Mouse (Mus musculus) embryonic facial prominence, embryonic 13.5 days (tissue): ENCODE measurements at regions not wholly inside any gene's neighbourhood (a gene's known extent, or its start where the extent isn't known, plus 50 kb on each side); places are given as distances from the start of the nearest gene placed in this dataset.

Experiments used
- ATAC-seq: fragments of 200-750 bp; cut with Nextera tagmentation; 2 replicates; pipeline ENCODE4 v1.8.0; 2017; ENCODE audit warnings: low read depth; ENCODE audit not compliant: insufficient number of reproducible peaks, insufficient read depth, low FRiP score, low TSS enrichment
- H3K27ac ChIP-seq: fragments of 300-500 bp; sonication (generic); 2 replicates; pipeline ENCODE4 v1.5.1; 2015; ENCODE audit warnings: moderate library complexity, mild to moderate bottlenecking, inconsistent platforms
- H3K27me3 ChIP-seq: fragments of 300-500 bp; sonication (generic); 2 replicates; pipeline ENCODE4 v1.6.1; 2015; ENCODE audit warnings: mild to moderate bottlenecking, inconsistent platforms
- H3K36me3 ChIP-seq: fragments of 300-500 bp; sonication (generic); 2 replicates; pipeline ENCODE4 v1.6.1; 2015; ENCODE audit warnings: mild to moderate bottlenecking, inconsistent platforms
- H3K4me1 ChIP-seq: fragments of 300-500 bp; sonication (generic); 2 replicates; pipeline ENCODE4 v1.6.1; 2015; ENCODE audit warnings: inconsistent platforms
- H3K4me2 ChIP-seq: fragments of 300-500 bp; sonication (generic); 2 replicates; pipeline ENCODE4 v1.6.1; 2015; ENCODE audit warnings: moderate library complexity, mild to moderate bottlenecking, inconsistent platforms
- H3K4me3 ChIP-seq: fragments of 300-500 bp; sonication (generic); 2 replicates; pipeline ENCODE4 v1.5.1; 2015; ENCODE audit warnings: mild to moderate bottlenecking, inconsistent platforms
- H3K9ac ChIP-seq: fragments of 300-500 bp; sonication (generic); 2 replicates; pipeline ENCODE4 v1.6.1; 2015; ENCODE audit warnings: mild to moderate bottlenecking, inconsistent platforms
- H3K9me3 ChIP-seq: fragments of 300-500 bp; sonication (generic); 2 replicates; pipeline ENCODE4 v1.6.1; 2016; ENCODE audit warnings: inconsistent platforms
- WGBS: fragments of 180-500 bp; shearing (Covaris S2); methylation state at CpG from one replicate; pipeline ENCODE4 v1.1.7; 2015; ENCODE audit warnings: mixed read lengths; 5-methylcytosine and 5-hydroxymethylcytosine counted together

DNA sequence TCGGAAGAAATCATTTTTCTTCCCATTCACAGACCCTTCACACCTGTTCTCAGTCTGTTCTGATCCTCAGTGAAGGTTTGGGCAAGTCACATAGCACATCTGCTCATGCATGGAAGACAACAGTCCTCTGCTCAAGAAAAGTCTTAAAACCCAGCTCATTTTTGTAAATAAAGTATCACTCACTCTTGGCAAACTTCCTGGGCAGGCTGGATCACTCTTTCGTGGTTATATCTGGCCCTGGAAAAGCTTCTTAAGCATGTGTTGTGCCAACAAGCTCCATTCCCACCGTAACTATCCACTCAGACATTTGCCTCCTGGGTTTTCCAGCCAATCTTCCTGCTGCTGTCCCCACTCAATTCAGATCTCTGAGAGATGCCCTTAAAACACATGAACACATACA is 103.2 kb upstream of the Cep85l start:
- H3K4me3 ChIP-seq, result no peak overlapping the region
- H3K27ac ChIP-seq, result no peak overlapping the region
- H3K4me2 ChIP-seq, result no peak overlapping the region
- no peaks in the 10 kb centered on the region for H3K4me1 ChIP-seq
- no peaks in the 10 kb centered on the region for H3K36me3 ChIP-seq
- WGBS, result 61% methylated on average over 3 of the region's 3 CpGs
- ATAC-seq, result no peak
- no peak overlapping the region for H3K9ac ChIP-seq
- no peaks in the 10 kb centered on the region for H3K27me3 ChIP-seq
- H3K9me3 ChIP-seq, result no peaks in the 10 kb centered on the region

DNA sequence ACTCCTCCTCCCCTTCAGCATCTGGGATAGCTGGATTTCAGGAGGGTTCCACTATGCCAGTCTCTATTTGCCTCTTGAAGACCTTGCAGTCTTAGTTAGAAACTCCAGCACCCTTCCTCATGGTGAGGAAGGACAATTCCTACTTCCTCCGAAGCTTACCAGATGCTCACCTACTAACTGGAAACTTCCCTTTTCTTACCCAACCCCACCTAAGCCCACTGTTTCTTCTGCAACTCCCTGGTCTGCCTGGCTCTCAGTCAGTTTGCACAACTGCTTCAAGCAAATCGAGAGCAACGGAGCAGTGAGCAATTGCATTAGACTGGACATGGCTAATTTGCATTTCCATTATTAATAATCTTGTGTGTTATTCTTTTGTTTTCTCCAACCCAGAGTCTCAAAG is 90.5 kb upstream of the Cep85l start:
- H3K27ac ChIP-seq, result no peak overlapping the region
- H3K4me3 ChIP-seq, result no peak overlapping the region
- H3K4me1 ChIP-seq, result no peaks in the 10 kb centered on the region
- no peaks in the 10 kb centered on the region for H3K27me3 ChIP-seq
- H3K36me3 ChIP-seq, result no peaks in the 10 kb centered on the region
- ATAC-seq, result no peak
- no peak overlapping the region for H3K9ac ChIP-seq
- WGBS, result 95% methylated on average over 3 of the region's 3 CpGs
- H3K9me3 ChIP-seq, result peaks cover 15% of the 10 kb centered on the region
- H3K4me2 ChIP-seq, result no peak overlapping the region

DNA sequence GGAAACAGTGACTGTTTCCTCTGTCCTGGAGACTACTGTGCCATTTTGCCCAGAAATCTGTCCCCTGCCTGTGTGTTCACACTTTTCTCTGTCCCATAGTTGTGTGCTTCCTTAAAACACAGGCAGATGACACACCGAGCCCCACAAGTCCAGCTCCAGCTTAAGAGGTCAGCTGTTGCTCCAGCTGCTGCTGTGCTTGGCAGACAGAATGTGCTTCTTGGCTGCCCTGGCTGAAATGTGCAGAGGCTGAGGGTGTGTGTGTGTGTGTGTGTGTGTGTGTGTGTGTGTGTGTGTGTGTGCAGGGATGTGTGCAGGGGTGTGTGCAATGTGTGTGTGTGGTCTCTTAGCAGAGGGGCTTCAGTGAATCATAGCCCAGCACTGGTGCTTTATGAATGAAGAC is 89.9 kb upstream of the Cep85l start:
- Histone ChIP-seq H3K4me1 (no peaks in the 10 kb centered on the region), H3K4me3 (no peak overlapping the region), H3K27me3 (no peaks in the 10 kb centered on the region), H3K4me2 (no peak overlapping the region), H3K27ac (no peak overlapping the region), H3K9me3 (peaks cover 15% of the 10 kb centered on the region), H3K9ac (no peak overlapping the region), H3K36me3 (no peaks in the 10 kb centered on the region)
- ATAC-seq, result no peak
- 89% methylated on average over 1 of the region's 1 CpGs for WGBS

DNA sequence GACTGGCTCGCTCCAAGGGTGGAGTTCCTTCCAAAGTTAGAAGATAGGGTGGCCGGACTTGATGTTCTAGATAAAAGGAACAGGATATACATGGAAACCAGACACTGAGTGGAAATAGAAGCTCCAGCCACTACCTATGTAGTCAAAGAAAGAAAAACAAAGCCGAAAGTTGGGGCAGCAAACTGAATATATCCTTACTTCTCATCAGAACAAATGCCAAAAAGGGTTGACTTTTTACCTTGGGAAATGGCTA is 88.5 kb upstream of the Cep85l start:
- no peak overlapping the region for H3K4me2 ChIP-seq
- WGBS, result 85% methylated on average over 3 of the region's 3 CpGs
- 0 out of 2 replicates have a peak, but pooled peaks cover 4% of the 10 kb centered on the region for H3K4me1 ChIP-seq
- H3K27me3 ChIP-seq, result no peaks in the 10 kb centered on the region
- no peaks in the 10 kb centered on the region for H3K36me3 ChIP-seq
- H3K9ac ChIP-seq, result no peak overlapping the region
- no peak overlapping the region for H3K4me3 ChIP-seq
- ATAC-seq, result no peak
- peaks cover 15% of the 10 kb centered on the region for H3K9me3 ChIP-seq
- no peak overlapping the region for H3K27ac ChIP-seq

DNA sequence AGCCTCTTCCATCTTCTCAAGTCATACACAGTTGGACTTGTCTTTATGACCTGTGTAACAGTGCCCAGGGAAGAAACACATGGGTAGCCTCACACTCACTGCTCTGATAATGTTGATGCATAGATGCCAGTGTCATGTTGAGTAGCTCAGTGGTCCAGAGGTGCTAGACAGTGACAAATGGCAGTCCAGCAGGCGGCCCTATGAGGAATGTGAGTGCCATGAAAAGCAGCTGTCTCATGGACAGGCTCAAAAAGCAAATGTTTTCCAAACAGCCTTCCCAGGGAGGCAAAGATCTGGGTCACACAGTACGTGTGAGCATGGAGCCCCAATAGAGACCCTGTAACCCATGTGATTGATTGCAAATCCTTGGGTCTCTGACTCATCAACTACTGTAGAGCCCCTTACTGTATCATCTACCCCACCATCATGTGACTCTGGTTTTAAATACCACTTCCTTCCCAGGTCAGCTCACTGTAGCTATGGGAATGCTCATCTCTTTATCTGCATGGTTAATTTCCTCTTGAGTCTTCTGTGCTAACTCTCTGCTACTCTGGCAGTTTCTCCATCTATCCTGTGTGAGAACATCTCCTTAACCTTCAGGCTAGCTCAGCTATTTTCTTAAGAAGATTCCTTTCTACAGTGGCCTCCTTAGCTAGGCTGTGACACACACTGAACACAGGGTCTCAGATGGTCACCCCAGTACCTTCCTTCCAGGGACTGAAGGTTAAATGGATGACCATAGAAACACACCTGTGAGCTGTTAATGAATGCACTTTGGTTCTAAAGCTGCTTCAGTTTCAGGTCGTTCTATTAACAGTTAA is 87.9 kb upstream of the Cep85l start:
- H3K9ac ChIP-seq, result no peak overlapping the region
- 81% methylated on average over 3 of the region's 3 CpGs for WGBS
- peaks cover 14% of the 10 kb centered on the region for H3K9me3 ChIP-seq
- ATAC-seq, result no peak
- H3K4me2 ChIP-seq, result no peak overlapping the region
- no peak overlapping the region for H3K4me3 ChIP-seq
- peaks cover 9% of the 10 kb centered on the region; the same call in 1 of the 2 replicates for H3K4me1 ChIP-seq
- H3K27ac ChIP-seq, result no peak overlapping the region
- H3K27me3 ChIP-seq, result no peaks in the 10 kb centered on the region
- H3K36me3 ChIP-seq, result no peaks in the 10 kb centered on the region

DNA sequence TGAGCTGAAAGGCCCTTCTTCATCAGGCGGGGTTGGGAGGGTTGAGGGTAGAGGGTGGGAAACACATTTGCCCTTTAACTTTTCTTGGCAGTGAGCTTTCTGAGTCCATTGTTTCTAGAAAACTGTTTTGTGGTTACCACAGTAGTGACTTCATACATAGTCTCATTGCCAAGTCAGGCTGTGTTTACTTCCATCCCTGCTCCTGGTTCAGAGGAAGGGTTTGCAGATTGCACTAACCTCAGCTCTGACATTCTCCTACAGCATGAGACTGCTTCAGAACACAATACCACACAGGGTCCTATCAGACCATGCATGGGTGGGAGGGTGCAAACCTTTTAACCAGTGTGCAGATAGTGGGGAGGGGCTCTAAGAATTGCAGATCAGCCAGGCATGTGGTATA is 87.1 kb upstream of the Cep85l start:
- Histone ChIP-seq H3K27me3 (no peaks in the 10 kb centered on the region), H3K4me2 (no peak overlapping the region), H3K36me3 (no peaks in the 10 kb centered on the region), H3K9ac (no peak overlapping the region), H3K27ac (no peak overlapping the region), H3K9me3 (peaks cover 8% of the 10 kb centered on the region), H3K4me1 (peaks cover 13% of the 10 kb centered on the region; the same call in 1 of the 2 replicates), H3K4me3 (no peak overlapping the region)
- no peak for ATAC-seq
- 67% methylated on average over 1 of the region's 1 CpGs for WGBS

DNA sequence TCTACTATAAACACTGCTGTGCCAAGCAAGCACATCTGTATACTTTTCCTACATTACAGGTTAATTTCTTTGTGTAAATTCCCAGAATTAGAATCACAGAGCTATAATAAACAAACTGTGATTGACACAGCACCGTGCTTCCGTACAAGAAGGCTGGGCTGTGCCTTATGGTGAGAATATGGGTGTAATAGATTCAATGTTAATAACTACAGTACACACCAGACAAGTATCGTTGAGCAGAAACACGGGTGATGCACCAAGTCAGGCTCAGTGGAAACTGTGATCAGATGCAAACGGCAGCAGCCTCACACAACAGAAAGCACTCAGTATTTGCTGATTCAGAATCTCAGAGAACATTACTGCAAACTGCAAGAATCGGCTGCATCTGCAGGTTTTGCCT is 86.5 kb upstream of the Cep85l start:
- no peaks in the 10 kb centered on the region for H3K36me3 ChIP-seq
- no peak overlapping the region for H3K4me2 ChIP-seq
- ATAC-seq, result no peak
- no peak overlapping the region for H3K27ac ChIP-seq
- H3K9ac ChIP-seq, result no peak overlapping the region
- WGBS, result 61% methylated on average over 6 of the region's 6 CpGs
- H3K27me3 ChIP-seq, result no peaks in the 10 kb centered on the region
- peaks cover 13% of the 10 kb centered on the region; the same call in 1 of the 2 replicates for H3K4me1 ChIP-seq
- peaks cover 4% of the 10 kb centered on the region for H3K9me3 ChIP-seq
- no peak overlapping the region for H3K4me3 ChIP-seq

DNA sequence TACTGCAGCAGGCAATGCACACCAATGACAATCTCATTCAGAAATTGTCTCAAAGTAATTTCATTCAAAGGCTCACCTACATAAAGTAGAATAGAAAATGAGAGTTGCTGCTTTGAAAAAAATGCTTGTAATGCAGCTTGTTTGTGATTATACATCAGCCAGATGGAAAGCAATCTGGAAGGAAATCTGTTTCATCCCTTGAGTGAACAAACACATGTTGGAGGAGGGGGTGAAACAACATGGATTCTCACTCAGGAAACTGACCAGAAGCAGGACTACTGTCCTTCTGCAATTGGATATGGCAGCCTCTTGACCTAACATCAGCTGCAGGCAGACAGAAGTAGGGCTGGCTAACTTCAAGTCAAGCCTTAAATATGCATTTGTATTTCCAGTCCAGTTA is 84.8 kb upstream of the Cep85l start:
- Histone ChIP-seq H3K4me3 (no peak overlapping the region), H3K36me3 (no peaks in the 10 kb centered on the region), H3K4me2 (no peak overlapping the region), H3K9ac (no peak overlapping the region), H3K9me3 (no peaks in the 10 kb centered on the region), H3K4me1 (peaks cover 13% of the 10 kb centered on the region; the same call in 1 of the 2 replicates), H3K27ac (no peak overlapping the region), H3K27me3 (no peaks in the 10 kb centered on the region)
- ATAC-seq, result no peak

DNA sequence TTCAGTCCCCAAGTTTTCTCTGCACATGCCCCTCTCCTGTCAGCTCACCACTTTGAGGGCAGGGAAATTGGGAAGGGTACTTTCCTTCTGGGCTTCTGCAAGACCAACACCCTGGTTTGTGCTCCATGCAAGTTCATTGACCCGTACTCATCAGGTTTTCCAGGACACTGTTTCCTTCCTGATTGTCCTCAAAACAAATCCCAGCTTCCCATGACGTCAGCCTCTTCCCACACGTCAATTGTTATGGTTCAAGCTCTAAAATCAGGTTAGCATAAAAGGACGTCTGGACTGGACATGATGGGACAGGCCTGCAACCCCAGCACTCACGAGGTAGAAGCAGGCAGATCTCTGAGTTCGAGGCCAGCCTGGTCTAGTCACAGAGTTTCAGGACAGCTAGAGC is 84.3 kb upstream of the Cep85l start:
- Histone ChIP-seq H3K36me3 (no peaks in the 10 kb centered on the region), H3K27ac (no peak overlapping the region), H3K9me3 (no peaks in the 10 kb centered on the region), H3K9ac (no peak overlapping the region), H3K4me3 (no peak overlapping the region), H3K4me2 (no peak overlapping the region), H3K4me1 (peaks cover 13% of the 10 kb centered on the region; the same call in 1 of the 2 replicates), H3K27me3 (no peaks in the 10 kb centered on the region)
- ATAC-seq, result no peak
- WGBS, result 70% methylated on average over 6 of the region's 6 CpGs

DNA sequence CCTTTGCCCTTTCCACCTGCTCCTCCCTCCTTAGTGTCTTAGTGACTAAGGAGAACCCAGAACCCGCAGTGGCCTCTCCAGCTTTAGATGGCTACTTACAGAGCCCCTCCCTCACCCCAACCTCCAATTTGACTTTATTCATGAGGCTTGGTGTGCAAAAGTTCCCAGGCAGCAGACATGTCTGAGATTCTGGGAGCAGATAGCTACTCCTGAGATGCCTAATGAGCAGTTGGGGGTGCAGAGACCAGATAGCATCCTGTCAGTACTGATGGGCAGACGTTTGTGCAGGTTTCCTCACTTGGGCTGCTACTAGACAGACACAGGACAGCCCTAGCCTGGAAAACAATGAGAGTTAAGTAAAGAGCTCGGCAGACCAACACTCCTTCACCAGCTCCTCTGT is 83.7 kb upstream of the Cep85l start:
- H3K36me3 ChIP-seq, result no peaks in the 10 kb centered on the region
- H3K27me3 ChIP-seq, result no peaks in the 10 kb centered on the region
- H3K4me3 ChIP-seq, result no peak overlapping the region
- 45% methylated on average over 3 of the region's 3 CpGs for WGBS
- H3K4me1 ChIP-seq, result peaks cover 13% of the 10 kb centered on the region; the same call in 1 of the 2 replicates
- no peak overlapping the region for H3K27ac ChIP-seq
- no peak overlapping the region for H3K4me2 ChIP-seq
- ATAC-seq, result no peak
- H3K9ac ChIP-seq, result no peak overlapping the region
- H3K9me3 ChIP-seq, result no peaks in the 10 kb centered on the region

DNA sequence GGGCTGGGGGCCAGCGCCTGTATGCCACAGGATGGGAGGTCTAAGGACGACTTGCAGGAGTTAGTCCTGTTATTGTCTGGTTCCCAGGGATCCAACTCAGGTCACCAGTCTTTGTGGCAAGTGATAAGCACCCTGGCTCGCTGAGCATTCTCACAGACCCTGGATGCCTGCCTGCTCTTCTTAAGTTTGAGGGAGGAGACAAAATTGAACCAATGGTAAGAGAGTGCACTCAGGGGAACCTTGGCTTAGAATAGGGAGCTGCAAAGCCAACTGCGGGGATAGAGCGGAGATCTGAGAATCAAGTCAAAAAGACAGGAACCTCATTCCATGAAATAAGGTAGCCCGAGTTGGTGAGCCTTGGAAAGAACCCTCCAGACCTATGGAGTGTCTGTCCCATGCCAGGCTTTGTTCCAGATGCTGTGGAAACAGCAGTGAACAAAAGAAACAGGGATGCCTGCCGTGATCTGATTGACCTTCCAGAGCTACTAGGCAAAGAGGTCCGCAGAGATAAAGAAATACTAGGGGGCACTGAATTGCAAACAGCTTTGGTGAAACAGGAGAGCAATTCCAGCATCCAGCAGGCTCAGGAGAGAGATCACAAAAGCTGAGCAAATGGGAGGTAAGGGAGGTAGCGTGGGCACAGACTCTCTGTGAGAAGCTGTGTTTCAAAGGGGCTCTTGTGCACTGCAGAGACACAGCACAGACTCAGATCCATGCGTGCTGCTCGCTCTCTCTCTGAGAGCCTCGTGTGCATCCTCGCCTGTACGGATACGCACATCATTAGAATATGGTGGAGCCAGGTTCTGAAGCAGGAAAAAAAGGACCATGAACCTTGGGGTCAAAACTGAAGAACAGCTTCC is 82.9 kb upstream of the Cep85l start:
- 39% methylated on average over 15 of the region's 15 CpGs for WGBS
- no peak for ATAC-seq
- H3K36me3 ChIP-seq, result no peaks in the 10 kb centered on the region
- peaks cover 13% of the 10 kb centered on the region; the same call in 1 of the 2 replicates for H3K4me1 ChIP-seq
- no peaks in the 10 kb centered on the region for H3K9me3 ChIP-seq
- peak overlapping the region; percentile 41 for H3K4me2 ChIP-seq
- no peaks in the 10 kb centered on the region for H3K27me3 ChIP-seq
- H3K9ac ChIP-seq, result peak overlapping the region; percentile 32; the same call in 1 of the 2 replicates
- H3K4me3 ChIP-seq, result peak overlapping the region; percentile 4; the same call in 1 of the 2 replicates
- no peak overlapping the region for H3K27ac ChIP-seq
